Mouse (Mus musculus) neural tube, embryonic 11.5 days (tissue): ENCODE results near the gene Ilk. TPM values are rescaled to one million over a fixed set of nuclear protein-coding genes. Genes with fewer than 3 reads are reported as not detected.
"Not testable (repeated sequence)": the region's sequence is repeated elsewhere in the genome, so short reads cannot be mapped to it uniquely, and the experiment has no call there.

Experiments used
- ATAC-seq: fragments of 200-750 bp; cut with Nextera tagmentation; 2 replicates; pipeline ENCODE4 v1.8.0; 2017; ENCODE audit warnings: moderate number of reproducible peaks, mild to moderate bottlenecking, moderate TSS enrichment, moderate library complexity; ENCODE audit not compliant: insufficient read depth, low FRiP score, low TSS enrichment
- DNase-seq: peaks from one replicate; pipeline ENCODE4 v3.0.0-alpha.2; 2015; ENCODE audit warnings: low spot score
- H3K27ac ChIP-seq: fragments of 300-500 bp; sonication (generic); 2 replicates; pipeline ENCODE4 v1.5.1; 2014; ENCODE audit warnings: low read depth, mild to moderate bottlenecking, low read length
- H3K27me3 ChIP-seq: fragments of 300-500 bp; sonication (generic); 2 replicates; pipeline ENCODE4 v1.6.1; 2014; ENCODE audit warnings: mild to moderate bottlenecking, low read length, mixed read lengths; ENCODE audit not compliant: control insufficient read depth, insufficient read depth
- H3K36me3 ChIP-seq: fragments of 300-500 bp; sonication (generic); 2 replicates; pipeline ENCODE4 v1.6.1; 2014; ENCODE audit warnings: mild to moderate bottlenecking, low read length, moderate library complexity, mixed read lengths; ENCODE audit not compliant: control insufficient read depth, insufficient read depth
- H3K4me1 ChIP-seq: fragments of 300-500 bp; sonication (generic); 2 replicates; pipeline ENCODE4 v1.6.1; 2014; ENCODE audit warnings: low read length, mixed read lengths; ENCODE audit not compliant: control insufficient read depth, insufficient read depth
- H3K4me2 ChIP-seq: fragments of 300-500 bp; sonication (generic); 2 replicates; pipeline ENCODE4 v1.6.1; 2014; ENCODE audit warnings: low read depth, mild to moderate bottlenecking, moderate library complexity
- H3K4me3 ChIP-seq: fragments of 300-500 bp; sonication (generic); 2 replicates; pipeline ENCODE4 v1.5.1; 2014; ENCODE audit warnings: low read depth, low read length
- H3K9ac ChIP-seq: fragments of 300-500 bp; sonication (generic); 2 replicates; pipeline ENCODE4 v1.6.1; 2014; ENCODE audit warnings: mild to moderate bottlenecking, low read length
- H3K9me3 ChIP-seq: fragments of 300-500 bp; sonication (generic); 2 replicates; pipeline ENCODE4 v1.6.1; 2016; ENCODE audit warnings: low read length; ENCODE audit not compliant: control insufficient read depth
- WGBS: fragments of 180-500 bp; shearing (Covaris S2); extraction: QIAGEN DNeasy Blood & Tissue Kit; methylation state at CpG from one replicate; pipeline ENCODE4 v1.1.7; 2014; 5-methylcytosine and 5-hydroxymethylcytosine counted together
- polyA plus RNA-seq: library from polyadenylated mRNA; unstranded; fragments of >200 nt; fragmentation: Nextera tagmentation; extraction: Ambion mirVana; gene quantifications from 2 replicates; pipeline ENCODE4 v1.2.1, GENCODE M21; 2014

Ilk gene
- polyA plus RNA-seq, 1 experiment from 2014 or later: 270 TPM

- H3K9me3 ChIP-seq: no peaks in the 10 kb centered on the region
- DNase-seq: no peak
- peaks cover 12% of the 10 kb centered on the region for H3K4me1 ChIP-seq
- no peak for ATAC-seq
- no peak overlapping the region for H3K27ac ChIP-seq
- H3K27me3 ChIP-seq: no peaks in the 10 kb centered on the region
- WGBS: 90% methylated on average over 13 of the region's 13 CpGs
- H3K4me3 ChIP-seq: no peak overlapping the region
- no peak overlapping the region for H3K9ac ChIP-seq
- H3K36me3 ChIP-seq: peaks cover 2% of the 10 kb centered on the region
- H3K4me2 ChIP-seq: no peak overlapping the region
Observed at GRCm38 (mm10) chr7:105740089-105740795, 3.9 kb downstream of the Ilk start.

GRCm38 (mm10) chr7:105740851-105741250, 4.5 kb downstream of the Ilk start:
- DNase-seq: no peak
- H3K27me3 ChIP-seq: no peaks in the 10 kb centered on the region
- ATAC-seq: no peak
- no peak overlapping the region for H3K4me2 ChIP-seq
- H3K4me1 ChIP-seq: peaks cover 12% of the 10 kb centered on the region
- H3K9ac ChIP-seq: no peak overlapping the region
- no peak overlapping the region for H3K27ac ChIP-seq
- peaks cover 2% of the 10 kb centered on the region for H3K36me3 ChIP-seq
- 87% methylated on average over 6 of the region's 6 CpGs for WGBS
- no peak overlapping the region for H3K4me3 ChIP-seq
- H3K9me3 ChIP-seq: no peaks in the 10 kb centered on the region

GRCm38 (mm10) chr7:105741978-105742377, 5.6 kb downstream of the Ilk start:
- WGBS: 95% methylated on average over 9 of the region's 9 CpGs
- H3K9me3 ChIP-seq: no peaks in the 10 kb centered on the region
- H3K4me3 ChIP-seq: no peak overlapping the region
- H3K9ac ChIP-seq: no peak overlapping the region
- H3K27me3 ChIP-seq: no peaks in the 10 kb centered on the region
- peaks cover 12% of the 10 kb centered on the region for H3K4me1 ChIP-seq
- H3K4me2 ChIP-seq: no peak overlapping the region
- peaks cover 2% of the 10 kb centered on the region for H3K36me3 ChIP-seq
- DNase-seq: no peak
- ATAC-seq: no peak
- H3K27ac ChIP-seq: no peak overlapping the region

- not testable (repeated sequence) for H3K27me3 ChIP-seq, H3K4me3 ChIP-seq, ATAC-seq, H3K9ac ChIP-seq, H3K36me3 ChIP-seq, H3K9me3 ChIP-seq, H3K27ac ChIP-seq, H3K4me1 ChIP-seq, DNase-seq
- 84% methylated on average over 7 of the region's 7 CpGs for WGBS
- H3K4me2 ChIP-seq: peak overlapping the region; percentile 86
Observed at GRCm38 (mm10) chr7:105742539-105743215, 6.3 kb downstream of the Ilk start.

GRCm38 (mm10) chr7:105743246-105743925, 7.0 kb downstream of the Ilk start:
- Histone ChIP-seq H3K9ac (peak overlapping the region; percentile 86), H3K4me2 (peak overlapping the region; percentile 86), H3K4me3 (peak overlapping the region; percentile 98)
- not testable (repeated sequence) for H3K36me3 ChIP-seq, H3K9me3 ChIP-seq, H3K27ac ChIP-seq, ATAC-seq, H3K4me1 ChIP-seq, H3K27me3 ChIP-seq, DNase-seq
- WGBS: 49% methylated on average over 15 of the region's 20 CpGs

GRCm38 (mm10) chr7:105743926-105744590, 7.7 kb downstream of the Ilk start, which contains the start of gene Taf10:
Gene Taf10 (minus strand): TSS chr7:105744361.
- peak; percentile 91 for DNase-seq
- H3K36me3 ChIP-seq: peaks cover 6% of the 10 kb centered on the region
- WGBS: under 1% methylated on average over 64 of the region's 67 CpGs

GRCm38 (mm10) chr7:105747776-105748175, 11.4 kb downstream of the Ilk start:
- H3K9ac ChIP-seq: no peak overlapping the region
- no peak overlapping the region for H3K4me3 ChIP-seq
- WGBS: 82% methylated on average over 2 of the region's 2 CpGs
- no peak overlapping the region for H3K27ac ChIP-seq
- DNase-seq: no peak
- peaks cover 10% of the 10 kb centered on the region for H3K4me1 ChIP-seq
- no peak overlapping the region for H3K4me2 ChIP-seq
- no peaks in the 10 kb centered on the region for H3K27me3 ChIP-seq
- ATAC-seq: no peak
- H3K36me3 ChIP-seq: peaks cover 5% of the 10 kb centered on the region
- no peaks in the 10 kb centered on the region for H3K9me3 ChIP-seq

More at GRCm38 (mm10) chr7:105743926-105744590, 7.7 kb downstream of the Ilk start, which contains the start of gene Taf10:
- Histone ChIP-seq H3K27ac (peak within 1 kb of the TSS; percentile 63), H3K27me3 (no peaks in the 10 kb centered on the region), H3K9me3 (no peaks in the 10 kb centered on the region), H3K9ac (peak within 1 kb of the TSS; percentile 86), H3K4me1 (peaks cover 7% of the 10 kb centered on the region), H3K4me3 (peak within 1 kb of the TSS; percentile 98), H3K4me2 (peak within 1 kb of the TSS; percentile 86)
- peak; percentile 96 for ATAC-seq
